Mouse (Mus musculus) testis, adult 2 months (tissue): ENCODE data around the gene Eif3b.

Experiments
- CTCF ChIP-seq: fragments of 200-500 bp; IDR thresholded peaks from 2 replicates; pipeline ENCODE4 v1.5.1; 2012; ENCODE audit warnings: low read depth, mild to moderate bottlenecking, inconsistent platforms, low read length, moderate library complexity; ENCODE audit not compliant: control insufficient read depth, insufficient read depth, insufficient replicate concordance
- POLR2A ChIP-seq: fragments of 200-500 bp; IDR thresholded peaks from 2 replicates; pipeline ENCODE4 v1.6.1; 2012; ENCODE audit warnings: low read depth, mild to moderate bottlenecking, inconsistent platforms, low read length, moderate library complexity; ENCODE audit not compliant: control insufficient read depth

DNA sequence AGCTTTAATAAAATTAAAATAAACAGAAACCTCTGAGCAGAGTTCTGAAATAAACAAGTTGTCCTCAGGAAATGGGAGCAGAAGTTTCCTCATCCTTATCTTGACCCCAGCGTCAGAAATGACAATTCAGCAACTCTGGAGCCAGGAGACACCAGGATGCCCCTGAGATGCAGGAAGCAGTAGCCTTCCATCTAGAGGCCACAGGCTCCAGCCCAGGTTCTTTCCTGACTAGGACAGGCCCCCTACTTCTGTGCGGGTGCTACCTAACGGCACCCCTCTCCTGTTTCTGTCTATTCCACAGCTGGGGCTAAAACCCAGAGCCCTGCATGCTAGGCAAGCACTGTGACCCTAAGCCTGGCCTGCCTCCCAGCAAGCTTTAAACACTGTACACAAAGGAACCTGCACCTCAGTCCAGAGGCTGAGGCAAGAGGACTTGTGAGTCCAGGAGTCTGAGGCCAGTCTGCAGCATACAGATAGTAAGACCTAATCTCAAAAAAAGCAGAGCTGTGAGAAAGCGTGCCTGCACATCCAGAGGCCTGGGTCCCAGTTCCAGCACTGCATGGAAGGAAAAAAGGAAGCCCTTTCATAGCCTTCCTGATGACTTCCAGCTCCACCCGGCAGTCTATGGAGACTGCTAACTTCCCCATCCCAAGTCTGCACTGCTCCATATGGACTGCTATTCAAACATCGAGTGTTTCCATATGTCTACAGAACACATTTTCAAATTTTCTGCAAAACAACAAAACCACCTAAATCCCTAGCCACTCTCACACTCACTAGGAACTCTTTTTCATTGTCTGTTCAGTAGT is 48.5 kb upstream of the Eif3b start:
- TF ChIP-seq POLR2A (no peak), CTCF (no peak)
